Mouse (Mus musculus) forebrain, embryonic 13.5 days (tissue): Measurements from ENCODE around the gene Wdr66. TPM values are rescaled to one million over a fixed set of nuclear protein-coding genes. Genes with fewer than 3 reads are reported as not detected.

Source experiments
- ATAC-seq: fragments of 200-750 bp; cut with Nextera tagmentation; 2 replicates; pipeline ENCODE4 v1.8.0; 2017
- H3K27ac ChIP-seq: fragments of 300-500 bp; sonication (generic); 2 replicates; pipeline ENCODE4 v1.5.1; 2015; ENCODE audit warnings: inconsistent platforms, mild to moderate bottlenecking, moderate library complexity
- H3K27me3 ChIP-seq: fragments of 300-500 bp; sonication (generic); 2 replicates; pipeline ENCODE4 v1.6.1; 2015; ENCODE audit warnings: mild to moderate bottlenecking, inconsistent platforms
- H3K36me3 ChIP-seq: fragments of 300-500 bp; sonication (generic); 2 replicates; pipeline ENCODE4 v1.6.1; 2015; ENCODE audit warnings: mild to moderate bottlenecking, inconsistent platforms; ENCODE audit not compliant: poor library complexity, severe bottlenecking
- H3K4me1 ChIP-seq: fragments of 300-500 bp; sonication (generic); 2 replicates; pipeline ENCODE4 v1.6.1; 2015; ENCODE audit warnings: inconsistent platforms
- H3K4me2 ChIP-seq: fragments of 300-500 bp; sonication (generic); 2 replicates; pipeline ENCODE4 v1.6.1; 2015; ENCODE audit warnings: inconsistent platforms, mild to moderate bottlenecking, moderate library complexity
- H3K4me3 ChIP-seq: fragments of 300-500 bp; sonication (generic); 2 replicates; pipeline ENCODE4 v1.5.1; 2015; ENCODE audit warnings: mild to moderate bottlenecking, inconsistent platforms
- H3K9ac ChIP-seq: fragments of 300-500 bp; sonication (generic); 2 replicates; pipeline ENCODE4 v1.6.1; 2015; ENCODE audit warnings: mild to moderate bottlenecking, inconsistent platforms
- H3K9me3 ChIP-seq: fragments of 300-500 bp; sonication (generic); replicated peaks from 2 replicates; pipeline ENCODE4 v1.6.1; 2016; ENCODE audit warnings: inconsistent platforms
- WGBS: fragments of 180-500 bp; shearing (Covaris S2); methylation state at CpG from one replicate; pipeline ENCODE4 v1.1.7; 2015; 5-methylcytosine and 5-hydroxymethylcytosine counted together
- polyA plus RNA-seq: library from polyadenylated mRNA; unstranded; fragments of >200 nt; fragmentation: Nextera tagmentation; extraction: Ambion mirVana; gene quantifications from 2 replicates; pipeline ENCODE4 v1.2.1, GENCODE M21; 2015

Gene Wdr66
- polyA plus RNA-seq, 1 experiment from 2014 or later, result 2.1 TPM

DNA sequence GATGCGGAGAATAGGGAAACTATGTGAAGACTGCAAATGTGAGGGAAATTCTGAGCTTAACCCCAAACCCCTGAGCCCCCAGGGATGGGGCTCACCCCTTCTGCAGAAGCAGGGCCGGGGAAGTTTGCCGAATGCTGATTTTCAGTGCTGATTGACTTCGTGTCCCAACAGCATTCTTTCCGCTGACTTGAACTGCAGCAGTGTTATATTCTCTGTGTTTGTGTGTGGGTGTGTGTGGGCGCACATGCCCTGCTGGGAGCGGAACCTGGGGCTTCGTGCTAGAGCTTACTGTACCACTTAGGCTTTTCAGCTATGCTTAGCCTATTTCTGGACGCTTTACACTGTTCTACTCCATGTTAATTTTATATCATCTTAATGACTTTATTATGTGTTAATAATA, 15.5 kb upstream of the Wdr66 start:
- Histone ChIP-seq H3K27me3 (no peaks in the 10 kb centered on the region), H3K27ac (peak overlapping the region; percentile 71; the same call in 1 of the 2 replicates), H3K4me3 (no peak overlapping the region), H3K9me3 (no peaks in the 10 kb centered on the region), H3K9ac (no peak overlapping the region), H3K4me1 (peaks cover 10% of the 10 kb centered on the region), H3K36me3 (peaks cover 50% of the 10 kb centered on the region), H3K4me2 (no peak overlapping the region)
- WGBS, result 90% methylated on average over 9 of the region's 9 CpGs
- no peak for ATAC-seq

DNA sequence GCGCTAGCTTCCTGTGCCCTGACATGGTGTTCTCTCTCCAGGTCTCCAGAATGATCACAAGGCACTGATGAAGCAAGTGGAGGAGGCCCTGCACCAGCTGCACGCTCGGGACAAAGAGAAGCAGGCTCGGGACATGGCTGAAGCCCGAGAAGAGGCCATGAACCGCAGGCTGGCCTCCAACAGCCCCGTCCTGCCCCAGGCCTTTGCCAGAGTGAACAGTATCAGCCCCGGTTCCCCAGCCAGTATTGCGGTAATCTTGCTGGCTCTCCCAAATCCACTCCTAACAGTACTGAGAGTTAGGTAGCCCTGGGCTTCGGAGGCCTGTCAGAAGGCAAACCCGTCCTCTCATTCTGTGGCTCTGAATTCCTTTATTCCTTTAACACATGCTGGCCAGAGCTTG, 12.4 kb upstream of the Wdr66 start:
- ATAC-seq, result no peak
- no peak overlapping the region for H3K4me3 ChIP-seq
- WGBS, result 96% methylated on average over 11 of the region's 11 CpGs
- H3K9ac ChIP-seq, result no peak overlapping the region
- peaks cover 10% of the 10 kb centered on the region for H3K4me1 ChIP-seq
- no peak overlapping the region for H3K4me2 ChIP-seq
- H3K27me3 ChIP-seq, result no peaks in the 10 kb centered on the region
- peaks cover 77% of the 10 kb centered on the region for H3K36me3 ChIP-seq
- no peaks in the 10 kb centered on the region for H3K9me3 ChIP-seq
- no peak overlapping the region for H3K27ac ChIP-seq

- H3K36me3 ChIP-seq, result peaks cover 54% of the 10 kb centered on the region
- ATAC-seq, result peak; percentile 38; the same call in 1 of the 2 replicates
These were observed 6.4 kb upstream of the Wdr66 start for GRCm38 (mm10) chr5:123245518-123245917.

DNA sequence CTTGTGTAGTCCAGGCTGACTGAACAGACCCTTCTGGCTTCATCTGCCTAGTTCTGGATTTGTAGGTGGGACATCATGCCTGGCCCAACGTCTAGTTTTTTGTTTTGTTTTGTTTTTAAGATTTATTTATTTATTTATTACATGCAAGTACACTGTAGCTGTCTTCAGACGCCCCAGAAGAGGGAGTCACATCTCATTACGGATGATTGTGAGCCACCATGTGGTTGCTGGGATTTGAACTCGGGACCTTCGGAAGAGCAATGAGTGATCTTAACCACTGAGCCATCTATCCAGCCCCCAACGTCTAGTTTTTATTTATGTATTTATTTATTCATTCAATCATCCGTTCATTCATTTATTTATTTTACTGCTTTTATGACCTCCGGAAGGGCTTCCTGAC, 512 bp upstream of the Wdr66 start:
- WGBS, result 73% methylated on average over 8 of the region's 8 CpGs
- Histone ChIP-seq H3K27ac (no peak overlapping the region), H3K9ac (no peak overlapping the region), H3K36me3 (peaks cover 14% of the 10 kb centered on the region), H3K4me3 (no peak overlapping the region), H3K27me3 (no peaks in the 10 kb centered on the region), H3K4me2 (peak overlapping the region; percentile 59; the same call in 1 of the 2 replicates), H3K4me1 (peaks cover 4% of the 10 kb centered on the region), H3K9me3 (no peaks in the 10 kb centered on the region)
- ATAC-seq, result 0 out of 2 replicates have a peak, but pooled peaks have one; percentile 6

More at GRCm38 (mm10) chr5:123245518-123245917, 6.4 kb upstream of the Wdr66 start:
- Histone ChIP-seq H3K4me3 (no peak overlapping the region), H3K9ac (no peak overlapping the region), H3K4me1 (no peaks in the 10 kb centered on the region), H3K9me3 (no peaks in the 10 kb centered on the region), H3K4me2 (no peak overlapping the region), H3K27me3 (no peaks in the 10 kb centered on the region), H3K27ac (no peak overlapping the region)
- 16% methylated on average over 4 of the region's 4 CpGs for WGBS

DNA sequence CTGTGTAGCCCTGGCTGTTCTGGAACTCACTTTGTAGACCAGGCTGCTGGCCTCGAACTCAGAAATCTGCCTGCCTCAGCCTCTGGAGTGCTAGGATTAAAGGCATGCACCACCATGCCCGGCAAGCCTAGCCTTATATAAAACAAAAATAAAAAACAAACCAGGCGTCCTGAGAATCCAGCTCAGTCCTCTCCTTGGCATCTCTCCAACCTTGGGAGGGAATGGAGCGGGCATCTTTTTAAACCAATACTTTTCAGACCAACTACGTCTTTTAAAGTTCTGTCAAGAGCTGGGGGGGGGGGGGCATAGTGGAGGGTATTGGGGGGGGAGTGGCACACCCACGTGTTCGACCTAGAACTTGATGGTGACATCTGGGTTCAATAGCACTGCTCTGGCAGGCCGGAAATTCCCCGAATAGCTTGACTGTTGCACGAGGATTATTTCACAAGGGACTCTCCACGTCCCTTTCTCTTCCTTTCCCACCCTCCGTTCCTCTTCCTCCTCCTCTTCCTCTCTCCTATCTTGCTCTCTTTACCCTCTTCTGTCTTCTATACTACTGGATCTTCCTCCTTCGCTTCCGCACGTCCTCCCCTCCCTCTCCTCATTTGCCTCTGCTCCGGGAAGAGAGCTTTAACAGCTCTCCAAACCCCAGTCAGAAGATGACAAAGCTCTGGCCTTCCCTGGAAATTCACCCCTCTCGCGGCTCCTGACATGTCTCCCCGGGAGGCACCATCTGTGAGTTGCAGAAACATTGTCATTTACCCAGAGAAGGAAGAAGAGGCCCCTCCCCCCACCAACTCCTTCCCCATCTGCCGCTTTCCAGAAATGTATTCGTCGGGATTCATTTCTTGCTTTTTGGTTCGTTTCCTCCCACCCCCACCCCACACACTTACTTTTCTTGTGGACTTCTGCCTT, 5.2 kb downstream of the Wdr66 start:
- H3K27me3 ChIP-seq, result no peaks in the 10 kb centered on the region
- no peaks in the 10 kb centered on the region for H3K9me3 ChIP-seq
- WGBS, result 40% methylated on average over 23 of the region's 23 CpGs
- H3K9ac ChIP-seq, result 0 out of 2 replicates have a peak overlapping the region, but pooled peaks have one; percentile 51
- H3K4me2 ChIP-seq, result peak overlapping the region; percentile 38
- H3K4me1 ChIP-seq, result peaks cover 17% of the 10 kb centered on the region
- H3K36me3 ChIP-seq, result no peaks in the 10 kb centered on the region
- peak; percentile 72; the same call in 1 of the 2 replicates for ATAC-seq
- H3K4me3 ChIP-seq, result no peak overlapping the region
- H3K27ac ChIP-seq, result peak overlapping the region; percentile 89

GRCm38 (mm10) chr5:123258990-123259389, 7.1 kb downstream of the Wdr66 start:
- WGBS, result 52% methylated on average over 5 of the region's 5 CpGs
- H3K36me3 ChIP-seq, result no peaks in the 10 kb centered on the region
- H3K4me3 ChIP-seq, result no peak overlapping the region
- no peak overlapping the region for H3K27ac ChIP-seq
- no peaks in the 10 kb centered on the region for H3K9me3 ChIP-seq
- no peaks in the 10 kb centered on the region for H3K27me3 ChIP-seq
- peaks cover 16% of the 10 kb centered on the region for H3K4me1 ChIP-seq
- no peak overlapping the region for H3K4me2 ChIP-seq
- ATAC-seq, result no peak
- no peak overlapping the region for H3K9ac ChIP-seq

GRCm38 (mm10) chr5:123260698-123261097, 8.8 kb downstream of the Wdr66 start:
- 80% methylated on average over 8 of the region's 8 CpGs for WGBS
- Histone ChIP-seq H3K9me3 (no peaks in the 10 kb centered on the region), H3K9ac (no peak overlapping the region), H3K27me3 (no peaks in the 10 kb centered on the region), H3K4me3 (no peak overlapping the region), H3K4me1 (peaks cover 16% of the 10 kb centered on the region), H3K36me3 (no peaks in the 10 kb centered on the region), H3K4me2 (no peak overlapping the region), H3K27ac (no peak overlapping the region)
- ATAC-seq, result no peak

DNA sequence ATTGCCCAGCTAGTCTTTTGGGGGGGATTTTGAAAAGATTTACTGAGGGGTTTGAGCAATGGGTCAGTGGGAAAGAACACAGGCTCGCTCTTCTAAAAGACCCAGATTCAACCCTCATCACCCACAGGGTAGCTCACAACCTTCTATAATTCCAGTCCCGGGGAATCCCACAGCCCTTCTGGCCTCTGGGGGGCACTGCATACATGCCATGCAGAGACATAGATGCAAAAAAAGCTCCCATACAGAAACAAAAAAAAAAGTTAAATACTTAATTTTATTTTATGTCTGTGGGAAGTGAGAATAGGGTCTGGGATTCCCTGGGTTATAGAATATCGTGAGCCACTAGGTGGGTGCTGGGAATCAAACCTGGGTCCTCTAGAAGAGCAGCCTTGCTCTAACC, 15.0 kb downstream of the Wdr66 start:
- no peaks in the 10 kb centered on the region for H3K27me3 ChIP-seq
- no peaks in the 10 kb centered on the region for H3K36me3 ChIP-seq
- H3K4me3 ChIP-seq, result no peak overlapping the region
- ATAC-seq, result no peak
- no peak overlapping the region for H3K9ac ChIP-seq
- 87% methylated on average over 3 of the region's 3 CpGs for WGBS
- H3K4me2 ChIP-seq, result no peak overlapping the region
- H3K4me1 ChIP-seq, result no peaks in the 10 kb centered on the region
- H3K27ac ChIP-seq, result no peak overlapping the region
- no peaks in the 10 kb centered on the region for H3K9me3 ChIP-seq

GRCm38 (mm10) chr5:123268477-123269474, 16.9 kb downstream of the Wdr66 start:
- H3K4me1 ChIP-seq, result peaks cover 5% of the 10 kb centered on the region; the same call in 1 of the 2 replicates
- H3K4me3 ChIP-seq, result no peak overlapping the region
- H3K9ac ChIP-seq, result no peak overlapping the region
- H3K9me3 ChIP-seq, result no peaks in the 10 kb centered on the region
- H3K27ac ChIP-seq, result no peak overlapping the region
- H3K36me3 ChIP-seq, result no peaks in the 10 kb centered on the region
- H3K4me2 ChIP-seq, result no peak overlapping the region
- WGBS, result 84% methylated on average over 28 of the region's 28 CpGs
- no peaks in the 10 kb centered on the region for H3K27me3 ChIP-seq
- no peak for ATAC-seq

GRCm38 (mm10) chr5:123270917-123271316, 19.0 kb downstream of the Wdr66 start:
- Histone ChIP-seq H3K4me2 (no peak overlapping the region), H3K27ac (no peak overlapping the region), H3K4me3 (no peak overlapping the region), H3K9ac (no peak overlapping the region), H3K27me3 (no peaks in the 10 kb centered on the region), H3K9me3 (no peaks in the 10 kb centered on the region), H3K36me3 (no peaks in the 10 kb centered on the region), H3K4me1 (peaks cover 25% of the 10 kb centered on the region)
- 79% methylated on average over 11 of the region's 11 CpGs for WGBS
- ATAC-seq, result no peak

GRCm38 (mm10) chr5:123272927-123273326, 21.0 kb downstream of the Wdr66 start:
- H3K27me3 ChIP-seq, result no peaks in the 10 kb centered on the region
- no peak overlapping the region for H3K4me3 ChIP-seq
- ATAC-seq, result peak; percentile 94
- H3K4me1 ChIP-seq, result peaks cover 42% of the 10 kb centered on the region
- H3K36me3 ChIP-seq, result no peaks in the 10 kb centered on the region
- no peaks in the 10 kb centered on the region for H3K9me3 ChIP-seq
- H3K4me2 ChIP-seq, result no peak overlapping the region
- peak overlapping the region; percentile 37; the same call in 1 of the 2 replicates for H3K27ac ChIP-seq
- no peak overlapping the region for H3K9ac ChIP-seq
- 40% methylated on average over 5 of the region's 5 CpGs for WGBS
